Mouse (Mus musculus) myocyte (in vitro differentiated cells): ENCODE results near the gene Ptrh1.

Experiments used
- CEBPB ChIP-seq: IDR thresholded peaks from 2 replicates; pipeline ENCODE4 v1.6.1; 2011; ENCODE audit warnings: mild to moderate bottlenecking, moderate library complexity; ENCODE audit not compliant: poor library complexity, insufficient read depth, severe bottlenecking
- E2F4 ChIP-seq: IDR thresholded peaks from one replicate; pipeline ENCODE4 v1.6.1; 2011; ENCODE audit warnings: mild to moderate bottlenecking, control low read depth, moderate library complexity; ENCODE audit not compliant: insufficient read depth
- MAX ChIP-seq: IDR thresholded peaks from one replicate; pipeline ENCODE4 v1.6.1; 2011; ENCODE audit warnings: low read depth, mild to moderate bottlenecking, control low read depth
- POLR2A ChIP-seq: IDR thresholded peaks from one replicate; pipeline ENCODE4 v1.6.1; 2011; ENCODE audit warnings: low read depth, mild to moderate bottlenecking, control low read depth, moderate library complexity; ENCODE audit not compliant: insufficient read length
- POLR2AphosphoS2 ChIP-seq: IDR thresholded peaks from one replicate; pipeline ENCODE4 v1.6.1; 2011; ENCODE audit warnings: low read depth, control low read depth; ENCODE audit not compliant: insufficient read length

GRCm38 (mm10) chr2:32734480-32734879 is 41.1 kb upstream of the Ptrh1 start:
- no peak for TF ChIP-seq POLR2A
- no peak for TF ChIP-seq MAX
- TF ChIP-seq CEBPB: no peak
- TF ChIP-seq POLR2AphosphoS2: no peak
- no peak for TF ChIP-seq E2F4
